Mouse (Mus musculus) liver, adult (tissue): Measurements from ENCODE around the gene Trpm1.

Source experiments
- GATA4 ChIP-seq: IDR thresholded peaks from 2 replicates; pipeline ENCODE4 v1.6.1; 2014; ENCODE audit warnings: mild to moderate bottlenecking, low read length; ENCODE audit not compliant: insufficient replicate concordance

Gene Trpm1

GRCm38 (mm10) chr7:64239138-64239805, 85.6 kb downstream of the Trpm1 start:
- no peak for TF ChIP-seq GATA4

DNA sequence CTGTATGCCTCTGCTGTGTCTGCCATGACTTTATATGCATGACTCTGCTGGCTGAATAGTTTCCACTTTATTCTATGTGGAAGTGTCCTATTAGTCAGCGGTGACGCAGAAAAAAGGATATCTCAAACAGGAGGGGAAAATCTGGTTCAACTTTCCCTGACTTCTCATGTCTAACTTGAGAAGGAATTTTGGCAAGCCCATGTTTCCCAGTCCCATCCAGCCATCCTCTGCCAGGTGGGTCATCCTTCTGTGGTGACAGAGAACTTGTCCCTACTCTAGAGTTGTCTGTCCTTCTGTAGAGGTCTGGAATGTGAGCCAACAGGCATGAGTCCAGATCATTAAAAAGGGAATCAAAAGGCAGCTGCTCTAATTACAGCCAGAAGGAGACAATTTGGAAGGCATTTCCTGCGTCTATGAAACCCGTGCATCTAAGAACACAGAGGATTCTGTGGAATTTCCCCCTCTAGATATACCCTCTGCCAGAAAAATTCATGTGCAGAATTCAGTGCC, 86.2 kb downstream of the Trpm1 start:
- TF ChIP-seq GATA4: no peak

DNA sequence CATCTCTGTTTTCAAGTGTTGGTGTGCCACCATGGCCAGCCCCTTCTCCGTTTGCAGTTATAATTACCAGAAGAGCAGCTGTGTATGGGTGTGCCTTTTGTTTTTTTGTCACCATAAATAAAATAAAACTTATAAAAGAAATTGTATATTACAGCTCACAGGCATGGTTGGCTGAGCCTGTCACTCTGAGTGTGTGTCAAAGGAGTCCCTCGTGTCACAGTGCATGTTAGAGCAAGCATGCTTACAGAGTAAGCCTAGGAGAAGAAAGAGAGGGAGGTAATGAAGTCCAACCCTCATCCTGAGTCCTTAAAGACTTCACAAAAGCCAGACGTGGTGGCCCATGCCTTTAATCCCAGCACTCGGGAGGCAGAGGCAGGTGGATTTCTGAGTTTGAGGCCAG, 88.8 kb downstream of the Trpm1 start:
- no peak for TF ChIP-seq GATA4

GRCm38 (mm10) chr7:64244371-64244770, 90.7 kb downstream of the Trpm1 start:
- no peak for TF ChIP-seq GATA4

DNA sequence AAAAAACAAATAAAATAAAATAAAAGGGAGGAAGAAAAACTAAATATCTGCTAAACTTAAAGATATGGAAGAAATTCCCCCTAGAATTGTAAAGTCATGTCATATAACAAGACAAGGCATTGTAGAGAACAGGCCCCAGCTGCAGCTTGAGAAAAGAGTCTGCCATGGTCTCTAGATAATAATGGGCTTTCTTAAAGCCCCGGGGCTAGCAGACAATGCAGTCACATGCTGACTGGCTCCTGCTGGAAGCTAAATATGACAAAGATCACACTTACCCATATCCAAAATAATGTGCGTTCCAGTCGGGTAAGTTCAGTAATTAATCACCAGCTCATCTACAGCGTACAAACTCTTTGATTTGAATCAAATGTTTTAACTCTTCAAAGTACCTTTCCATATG, 93.1 kb downstream of the Trpm1 start:
- TF ChIP-seq GATA4: no peak

GRCm38 (mm10) chr7:64248352-64248751, 94.7 kb downstream of the Trpm1 start:
- no peak for TF ChIP-seq GATA4

DNA sequence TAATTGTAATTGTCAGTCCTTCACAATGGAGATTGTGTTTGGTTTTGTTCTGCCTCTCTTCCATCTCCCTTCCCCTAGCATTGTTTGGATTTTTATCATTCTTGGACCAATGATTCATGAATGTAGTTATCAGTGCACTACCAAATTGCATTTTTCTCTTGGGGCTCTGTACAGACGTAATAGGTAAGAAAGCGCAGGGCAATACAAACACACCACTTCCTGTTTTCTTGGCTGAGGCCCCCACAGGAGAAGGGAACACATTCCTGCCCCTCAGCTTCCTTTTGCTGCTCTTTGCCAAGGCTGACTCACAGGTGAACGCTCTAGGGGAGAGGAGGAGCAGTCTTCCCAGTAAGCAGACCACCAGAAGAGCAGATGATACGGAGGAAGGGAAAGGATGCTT, 96.1 kb downstream of the Trpm1 start:
- TF ChIP-seq GATA4: no peak

GRCm38 (mm10) chr7:64250417-64250816, 96.8 kb downstream of the Trpm1 start:
- TF ChIP-seq GATA4: no peak

DNA sequence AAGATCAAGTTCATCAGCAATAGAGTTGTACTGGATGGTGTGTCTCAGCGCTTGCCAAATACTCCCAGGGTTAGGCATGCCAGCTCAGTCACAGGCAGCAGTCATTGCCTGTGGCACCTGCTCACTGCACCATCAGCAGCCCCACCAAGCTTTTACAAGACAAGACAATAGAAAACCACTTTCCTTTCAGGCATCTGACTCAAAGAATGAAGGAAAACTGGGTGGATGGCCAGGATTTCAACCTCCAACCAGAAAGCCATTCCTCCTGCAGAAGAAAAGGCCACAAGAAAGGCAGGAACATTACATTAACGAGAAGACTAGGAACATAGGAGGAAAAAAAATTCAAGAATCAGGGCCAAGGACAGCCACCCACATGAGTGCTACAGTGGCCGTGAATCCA, 100.1 kb downstream of the Trpm1 start:
- TF ChIP-seq GATA4: no peak

DNA sequence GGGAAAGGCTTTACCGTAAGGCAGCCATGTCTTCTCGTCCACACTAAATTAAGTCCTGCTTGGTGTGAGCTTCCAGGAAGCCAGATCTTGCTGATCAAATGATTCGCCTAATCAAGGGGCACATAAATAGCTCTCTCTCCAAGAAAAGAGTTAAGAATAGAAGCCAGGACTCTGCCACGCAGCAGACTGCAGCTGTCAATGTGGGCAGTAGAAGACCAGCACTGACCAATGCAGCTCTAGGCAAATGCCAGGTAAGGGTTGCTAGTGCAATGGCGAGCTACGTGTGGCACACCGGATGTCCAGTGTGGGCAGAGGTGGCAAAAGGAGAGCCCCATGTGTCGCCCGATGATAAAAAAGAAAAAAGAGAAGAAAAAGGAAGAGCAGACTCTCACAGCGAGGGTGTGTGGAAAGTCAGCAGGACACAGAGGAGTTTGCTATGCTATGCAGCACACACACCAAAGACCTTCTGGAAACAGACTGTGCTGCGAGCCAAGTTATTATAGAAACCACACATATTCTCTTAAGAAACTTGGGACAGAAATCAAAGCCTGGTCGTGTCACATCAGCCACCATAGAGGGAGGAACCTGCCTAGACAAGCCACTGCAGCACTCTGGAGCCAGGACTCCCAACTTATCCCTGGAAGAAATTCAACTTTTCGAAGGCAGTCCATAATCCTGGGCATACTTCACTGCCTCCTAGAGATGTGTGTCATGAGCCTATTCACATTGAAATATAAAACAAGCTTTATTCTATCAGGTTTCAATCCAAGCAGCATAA, 112.1 kb downstream of the Trpm1 start:
- TF ChIP-seq GATA4: no peak

DNA sequence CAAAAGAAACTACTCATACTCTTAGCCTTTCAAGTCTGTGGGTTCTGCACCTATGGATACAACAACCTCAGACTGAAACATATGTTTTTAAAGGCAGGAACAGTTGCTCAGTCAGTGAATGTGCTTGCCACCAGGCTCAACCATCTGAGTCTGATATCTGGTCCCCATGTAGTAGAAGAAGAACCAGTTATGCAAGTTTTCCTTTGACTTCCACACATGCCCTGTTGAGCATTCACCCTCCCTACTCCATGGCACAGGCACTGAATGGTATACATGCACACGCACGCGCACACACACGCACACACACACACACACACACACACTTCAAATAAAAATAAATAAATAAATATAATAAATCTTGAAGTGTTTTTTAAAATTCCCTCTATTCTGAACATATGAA, 113.0 kb downstream of the Trpm1 start:
- TF ChIP-seq GATA4: no peak

GRCm38 (mm10) chr7:64271926-64272325, 118.3 kb downstream of the Trpm1 start:
- TF ChIP-seq GATA4: no peak

DNA sequence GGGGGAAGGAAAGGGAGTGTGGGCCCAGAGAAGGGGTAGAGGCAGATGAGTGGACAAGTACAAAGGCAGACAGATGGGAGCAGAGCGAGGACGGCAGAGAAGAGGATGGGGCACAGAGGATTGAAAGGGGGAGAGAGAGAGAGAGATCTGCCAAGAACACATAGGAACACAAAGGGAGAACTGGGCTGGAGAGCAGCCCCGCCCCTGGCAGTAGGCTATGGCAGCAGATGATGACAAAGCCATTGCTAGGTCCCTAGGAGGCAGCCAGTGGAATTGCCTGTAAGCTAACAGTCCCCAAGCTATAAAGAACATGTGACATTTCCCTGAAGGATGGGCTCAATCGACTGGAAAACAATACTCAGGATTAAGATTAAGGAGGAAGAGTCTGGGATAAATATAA, 121.9 kb downstream of the Trpm1 start:
- no peak for TF ChIP-seq GATA4

DNA sequence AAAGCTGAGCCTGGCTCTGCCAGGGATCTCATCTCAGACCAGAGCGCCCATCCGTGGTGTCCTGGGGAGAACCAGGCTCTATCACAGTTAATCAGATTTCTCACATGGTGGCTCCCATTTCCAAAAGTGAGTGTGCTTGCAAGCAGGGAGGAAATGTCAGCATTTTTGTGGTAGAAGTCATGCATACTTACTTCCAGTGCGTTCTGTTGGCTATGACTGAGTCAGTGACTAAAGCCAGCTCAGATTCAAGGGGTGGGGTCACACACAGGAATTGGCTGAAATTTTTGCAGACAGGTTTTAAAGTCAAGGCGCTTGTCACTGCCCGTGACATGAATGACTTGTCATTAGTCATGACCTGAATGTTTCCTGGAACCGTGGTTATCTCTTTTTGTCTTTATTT, 123.3 kb downstream of the Trpm1 start:
- TF ChIP-seq GATA4: no peak

DNA sequence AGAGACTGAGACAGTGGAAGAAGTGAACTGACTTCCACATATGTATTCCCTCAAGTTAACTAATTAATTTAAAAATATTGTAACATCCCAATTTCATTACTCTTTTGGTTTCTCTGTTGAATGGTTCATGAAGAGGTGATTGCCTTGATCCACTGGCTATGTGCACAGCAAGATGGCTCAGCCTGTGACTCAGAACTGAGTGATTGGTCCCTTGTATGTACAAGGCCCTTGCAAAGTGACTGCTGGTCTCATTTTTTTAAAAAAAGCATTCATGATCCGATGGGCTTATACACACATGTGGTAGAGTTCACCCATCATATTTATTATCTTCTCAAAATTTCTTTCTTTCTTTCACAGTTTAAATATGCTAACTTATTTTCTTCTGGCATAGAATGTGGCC, 124.9 kb downstream of the Trpm1 start:
- TF ChIP-seq GATA4: no peak

- TF ChIP-seq GATA4: no peak
Observed at GRCm38 (mm10) chr7:64279548-64279947, 125.9 kb downstream of the Trpm1 start.

- no peak for TF ChIP-seq GATA4
Observed at GRCm38 (mm10) chr7:64286566-64286965, 132.9 kb downstream of the Trpm1 start.

- peak; percentile 33; the same call in 1 of the 2 replicates for TF ChIP-seq GATA4
Observed at GRCm38 (mm10) chr7:64287414-64288091, 133.9 kb downstream of the Trpm1 start, which contains the start of gene Mtmr10. Gene Mtmr10, plus strand, starts transcription at chr7:64287653.
